Mouse (Mus musculus) layer of hippocampus, adult 2 months (tissue): Measurements from ENCODE around the gene Vmn1r85. TPM values are rescaled to one million over a fixed set of nuclear protein-coding genes. Genes with fewer than 3 reads are reported as not detected.
A peak's percentile ranks its signal among the peaks of the same experiment; 100 is the strongest.
"Not testable (repeated sequence)": the region's sequence is repeated elsewhere in the genome, so short reads cannot be mapped to it uniquely, and the experiment has no call there.

Source experiments
- DNase-seq, 2 experiments: peaks; one replicate each; pipeline ENCODE4 v3.0.0; 2022; ENCODE audit warnings: low spot score in 2 of 2
- H3K27ac ChIP-seq: fragments of 200-600 bp; 2 replicates; pipeline ENCODE4 v1.8.1; 2022
- H3K4me3 ChIP-seq: fragments of 200-600 bp; 2 replicates; pipeline ENCODE4 v1.8.1; 2022; ENCODE audit warnings: mild to moderate bottlenecking
- CTCF ChIP-seq: fragments of 200-600 bp; conservative IDR thresholded peaks from 2 replicates; pipeline ENCODE4 v1.8.1; 2022; ENCODE audit warnings: antibody characterized with exemption, mild to moderate bottlenecking, moderate library complexity
- long read RNA-seq, 2 experiments: library from polyadenylated mRNA; stranded (forward); transcript quantifications; one replicate each; pipeline ENCODE4 v2.0.0; 2021; ENCODE audit warnings: borderline mapping rate in 2 of 2
- total RNA-seq, 2 experiments: library from RNA; stranded (reverse); gene quantifications; 2 replicates each; pipeline ENCODE4 v1.2.3; 2021

Vmn1r85 gene
- not detected for total RNA-seq
- long read RNA-seq, experiment 1 = 0 reads
- long read RNA-seq, experiment 2 = 0 reads

- TF ChIP-seq CTCF = no peak
- Histone ChIP-seq H3K27ac (no peak within 1 kb of the TSS), H3K4me3 (no peak within 1 kb of the TSS)
- no peak for DNase-seq
Measured at GRCm38 (mm10) chr7:13095073-13095472, at the start of gene Vmn1r85. Gene Vmn1r85 (minus strand): TSS chr7:13095173.

GRCm38 (mm10) chr7:13140057-13140456 is 45.1 kb upstream of the Vmn1r85 start, which contains the start of gene Vmn1r87:
Gene Vmn1r87 (minus strand): TSS chr7:13140157.
- Histone ChIP-seq H3K4me3 (no peak within 1 kb of the TSS), H3K27ac (no peak within 1 kb of the TSS)
- TF ChIP-seq CTCF = no peak
- no peak for DNase-seq

- no peak for TF ChIP-seq CTCF
- Histone ChIP-seq H3K27ac (no peak overlapping the region), H3K4me3 (no peak overlapping the region)
- DNase-seq = no peak
Measured at GRCm38 (mm10) chr7:13137340-13137739, 42.4 kb upstream of the Vmn1r85 start.

- Histone ChIP-seq H3K4me3 (no peak overlapping the region), H3K27ac (no peak overlapping the region)
- TF ChIP-seq CTCF = no peak
- DNase-seq = no peak
Measured at GRCm38 (mm10) chr7:13131856-13132255, 36.9 kb upstream of the Vmn1r85 start.

- not testable (repeated sequence) for H3K27ac ChIP-seq, DNase-seq, H3K4me3 ChIP-seq
Measured at GRCm38 (mm10) chr7:13123554-13124153, 28.7 kb upstream of the Vmn1r85 start.

- DNase-seq = no peak
- TF ChIP-seq CTCF = no peak
- H3K27ac ChIP-seq = no peak within 1 kb of the TSS
- H3K4me3 ChIP-seq = no peak within 1 kb of the TSS
Measured at GRCm38 (mm10) chr7:13119817-13120216, 24.8 kb upstream of the Vmn1r85 start, which contains the start of gene Vmn1r86. Gene Vmn1r86 (minus strand): TSS chr7:13119917.

GRCm38 (mm10) chr7:13072293-13072692 is 22.7 kb downstream of the Vmn1r85 start:
- H3K27ac ChIP-seq = no peak overlapping the region
- no peak overlapping the region for H3K4me3 ChIP-seq
- peak; percentile 47 for TF ChIP-seq CTCF
- DNase-seq = no peak

GRCm38 (mm10) chr7:13063399-13063798 is 31.6 kb downstream of the Vmn1r85 start:
- not testable (repeated sequence) for DNase-seq

GRCm38 (mm10) chr7:13059536-13059935 is 35.4 kb downstream of the Vmn1r85 start:
- no peak for DNase-seq
- no peak overlapping the region for H3K4me3 ChIP-seq
- no peak for TF ChIP-seq CTCF
- no peak overlapping the region for H3K27ac ChIP-seq

More at GRCm38 (mm10) chr7:13063399-13063798, 31.6 kb downstream of the Vmn1r85 start:
- not testable (repeated sequence) for H3K4me3 ChIP-seq, H3K27ac ChIP-seq
- TF ChIP-seq CTCF = peak; percentile 66

- DNase-seq = no peak
- Histone ChIP-seq H3K4me3 (no peak overlapping the region), H3K27ac (no peak overlapping the region)
- peak; percentile 47 for TF ChIP-seq CTCF
Measured at GRCm38 (mm10) chr7:13056913-13057700, 37.9 kb downstream of the Vmn1r85 start.

- H3K4me3 ChIP-seq = peak within 1 kb of the TSS; percentile 84
- peak; percentile 31; the same call in 1 of the 2 replicates for TF ChIP-seq CTCF
- H3K27ac ChIP-seq = peak within 1 kb of the TSS; percentile 99
- peak; percentile 94 to 98 for DNase-seq
Measured at GRCm38 (mm10) chr7:13054287-13055010, 40.5 kb downstream of the Vmn1r85 start, which contains the start of gene Mzf1. Gene Mzf1 (minus strand): TSS chr7:13054764.

GRCm38 (mm10) chr7:13053961-13054286 is 41.0 kb downstream of the Vmn1r85 start:
- H3K27ac ChIP-seq = peak overlapping the region; percentile 99
- H3K4me3 ChIP-seq = peak overlapping the region; percentile 84
- TF ChIP-seq CTCF = no peak
- DNase-seq = no peak

GRCm38 (mm10) chr7:13053501-13053900 is 41.5 kb downstream of the Vmn1r85 start:
- TF ChIP-seq CTCF = no peak
- Histone ChIP-seq H3K27ac (peak overlapping the region; percentile 99; the same call in 1 of the 2 replicates), H3K4me3 (peak overlapping the region; percentile 84)
- DNase-seq = no peak
